Mouse (Mus musculus) A20 (cell line): Measurements from ENCODE around the gene Sntb2.

Experiments used
- DNase-seq: peaks from one replicate; pipeline ENCODE4 v3.0.0-alpha.2; 2011; ENCODE audit warnings: low read depth, low spot score

Gene Sntb2

GRCm38 (mm10) chr8:106929921-106930320, 5.6 kb upstream of the Sntb2 start:
- no peak for DNase-seq

GRCm38 (mm10) chr8:106932376-106933065, 3.0 kb upstream of the Sntb2 start:
- no peak for DNase-seq

DNA sequence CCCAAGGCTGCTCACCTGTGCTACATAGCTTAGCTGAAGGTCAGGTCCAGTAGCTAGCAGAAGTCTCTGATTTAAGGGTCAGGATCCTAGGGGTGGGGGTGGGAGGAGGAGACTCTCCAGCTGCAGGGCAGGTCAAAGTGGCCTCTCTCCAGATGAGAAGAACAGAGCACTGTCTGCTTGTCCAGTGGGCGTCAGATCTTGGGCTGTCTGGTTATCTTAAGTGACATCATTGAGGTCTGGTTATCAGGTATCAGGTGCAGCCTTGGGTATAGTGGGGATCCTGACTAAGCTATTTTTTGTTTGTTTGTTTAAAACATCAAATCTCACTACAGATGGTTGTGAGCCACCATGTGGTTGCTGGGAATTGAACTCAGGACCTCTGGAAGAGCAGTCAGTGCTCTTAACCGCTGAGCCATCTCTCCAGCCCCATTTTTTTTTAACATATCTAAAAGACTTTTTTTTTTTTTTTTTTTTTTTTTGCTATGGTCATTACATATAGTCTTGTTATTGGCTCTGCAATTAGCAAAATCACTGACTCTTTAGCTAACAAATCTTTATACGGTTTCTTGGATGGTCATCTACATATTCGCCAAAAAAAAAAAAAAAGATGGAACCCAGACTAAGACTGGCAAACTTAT, 1.9 kb upstream of the Sntb2 start:
- DNase-seq, result no peak

- DNase-seq, result no peak
These were observed 1.1 kb upstream of the Sntb2 start for GRCm38 (mm10) chr8:106934226-106934977.

DNA sequence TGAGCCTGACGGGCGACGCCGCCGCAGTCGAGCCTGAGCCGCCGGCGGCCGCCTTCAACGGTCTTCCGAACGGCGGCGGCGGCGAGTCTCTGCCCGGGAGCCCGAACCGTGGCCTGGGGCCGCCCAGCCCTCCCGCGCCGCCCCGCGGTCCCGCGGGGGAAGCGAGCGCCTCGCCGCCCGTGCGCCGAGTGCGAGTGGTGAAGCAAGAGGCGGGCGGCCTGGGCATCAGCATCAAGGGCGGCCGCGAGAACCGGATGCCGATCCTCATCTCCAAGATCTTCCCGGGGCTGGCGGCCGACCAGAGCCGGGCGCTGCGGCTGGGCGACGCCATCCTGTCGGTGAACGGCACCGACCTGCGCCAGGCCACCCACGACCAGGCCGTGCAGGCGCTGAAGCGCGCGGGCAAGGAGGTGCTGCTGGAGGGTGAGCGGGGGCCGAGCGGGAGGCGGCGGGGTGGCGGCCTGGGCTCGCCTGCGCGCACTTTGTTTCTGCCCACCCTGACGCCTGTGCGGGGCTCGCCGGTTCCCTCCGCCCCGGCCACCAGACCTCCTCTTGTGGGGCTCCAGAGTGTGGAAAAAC, 438 bp downstream of the Sntb2 start:
- peak; percentile 76 for DNase-seq

DNA sequence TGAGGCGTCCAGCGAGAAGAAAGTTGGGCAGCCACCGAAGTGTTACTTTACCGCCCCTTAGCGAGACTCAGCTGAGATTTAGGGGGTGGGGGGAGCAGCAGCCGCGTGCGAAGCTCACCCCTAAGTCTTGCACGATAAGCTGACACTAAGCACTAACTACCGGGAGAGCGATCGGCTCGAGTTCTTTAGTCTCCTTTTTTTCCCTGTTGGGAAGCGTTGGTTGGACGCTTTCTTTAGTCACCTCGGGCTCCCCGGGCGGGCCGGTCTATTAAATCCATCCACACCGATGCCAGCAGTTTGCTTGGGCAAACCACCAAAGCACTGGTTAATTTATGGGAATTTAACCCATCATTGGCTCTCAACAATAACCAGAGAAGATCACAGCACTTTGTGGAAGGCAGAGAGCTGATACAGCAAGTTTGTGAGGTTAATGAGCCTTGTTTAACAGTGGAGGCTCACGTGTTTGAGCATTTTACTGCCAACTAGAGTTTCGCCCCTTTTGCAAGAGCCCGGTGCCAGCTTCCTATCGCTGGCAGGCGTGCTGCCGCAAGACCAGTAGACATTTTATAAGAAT, 1.0 kb downstream of the Sntb2 start:
- DNase-seq, result no peak

DNA sequence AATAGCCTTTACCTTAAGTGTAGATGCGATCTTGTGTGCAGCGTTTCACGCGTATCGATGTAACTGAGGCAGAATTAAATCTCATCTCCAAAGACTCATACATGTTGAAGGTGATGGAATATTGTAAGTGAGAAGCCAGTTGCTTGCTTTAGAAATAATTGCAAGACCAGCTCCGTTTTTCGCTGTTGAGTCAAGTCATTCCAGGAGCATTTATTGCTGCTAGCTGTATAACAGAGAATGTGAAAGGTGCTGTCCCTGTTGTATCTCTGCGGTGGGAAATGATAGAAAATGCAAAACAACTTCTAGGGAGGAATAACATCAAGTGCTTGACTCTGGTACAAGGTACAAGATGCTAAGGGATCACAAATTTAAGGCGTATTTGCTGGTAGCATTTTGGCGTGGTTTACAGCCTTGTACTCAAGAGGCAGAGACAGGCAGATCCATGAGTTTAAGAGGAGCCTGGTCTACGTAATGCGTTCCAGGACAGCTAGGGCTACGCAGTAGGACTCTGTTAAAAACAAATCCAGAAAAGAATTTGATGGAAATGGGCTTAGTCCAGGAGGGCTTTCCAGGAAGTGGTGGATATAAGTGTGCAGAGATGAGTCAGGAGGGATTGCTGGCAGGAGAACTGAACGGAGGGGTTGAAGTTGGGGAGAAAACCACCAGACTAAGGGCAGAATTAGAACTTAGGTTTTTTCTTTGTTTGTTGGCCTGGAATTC, 1.7 kb downstream of the Sntb2 start:
- DNase-seq, result peak; percentile 57

DNA sequence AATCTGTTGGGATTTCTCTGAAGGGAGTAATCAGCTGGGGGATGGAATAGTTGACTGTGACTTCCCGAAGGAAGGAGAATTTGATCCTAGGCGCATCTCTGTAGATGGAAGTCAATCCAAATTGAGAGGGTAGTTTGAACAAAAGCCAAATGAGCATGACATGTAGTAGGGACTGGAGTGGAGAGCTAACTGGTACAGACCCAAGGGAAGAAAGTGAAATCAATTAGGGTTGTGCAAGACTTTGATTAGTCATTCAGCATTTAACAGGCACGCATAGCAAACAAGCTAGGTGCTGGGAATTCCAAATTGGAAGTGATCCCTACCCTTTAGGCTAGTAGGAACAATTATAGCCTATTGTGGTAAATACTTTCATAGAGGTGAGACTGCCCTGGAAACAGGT, 6.3 kb downstream of the Sntb2 start:
- no peak for DNase-seq

DNA sequence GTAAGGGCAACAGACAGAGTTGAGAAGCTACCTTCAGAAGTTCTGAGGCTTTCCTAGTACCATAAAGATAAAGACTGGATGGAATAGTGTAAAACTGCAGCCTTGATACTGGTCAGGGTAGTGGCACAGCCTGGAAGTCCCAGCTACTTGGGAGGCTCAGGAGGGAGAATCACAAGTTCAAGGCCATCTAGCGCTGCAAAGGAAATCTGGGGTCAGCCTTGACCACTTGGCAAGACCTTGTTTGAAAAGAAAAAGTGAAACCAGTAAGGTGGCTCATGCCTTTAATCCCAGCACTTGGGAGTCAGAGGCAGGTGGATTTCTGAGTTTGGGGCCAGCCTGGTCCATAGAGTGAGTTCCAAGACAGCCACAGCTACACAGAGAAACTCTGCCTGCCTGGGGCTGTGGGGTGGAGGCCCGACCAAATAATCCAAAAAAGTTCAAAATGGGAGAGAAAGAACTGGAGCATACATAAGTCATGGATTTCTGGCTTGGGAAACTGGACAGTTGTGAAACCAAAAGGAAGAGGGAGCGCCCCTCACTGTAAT, 8.4 kb downstream of the Sntb2 start:
- no peak for DNase-seq

DNA sequence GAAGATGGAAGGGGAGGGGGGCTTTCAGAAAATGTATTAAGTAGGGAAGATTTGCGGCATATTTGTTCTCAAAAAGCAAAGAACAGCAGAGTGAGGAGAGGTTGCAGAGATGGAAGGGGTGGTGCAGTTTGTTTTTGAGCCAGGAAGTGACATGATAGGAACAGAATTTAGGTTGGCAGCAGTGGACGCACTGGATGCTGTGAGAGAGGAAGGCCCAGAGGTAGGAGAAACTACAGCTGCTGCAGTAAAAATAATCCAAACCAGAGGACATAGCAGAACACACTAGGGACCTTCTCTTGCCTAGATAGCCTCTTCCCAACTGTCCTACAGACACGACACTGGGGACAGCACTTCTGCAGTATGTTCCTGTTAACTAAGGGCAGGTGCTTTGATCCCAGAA, 9.2 kb downstream of the Sntb2 start:
- no peak for DNase-seq

DNA sequence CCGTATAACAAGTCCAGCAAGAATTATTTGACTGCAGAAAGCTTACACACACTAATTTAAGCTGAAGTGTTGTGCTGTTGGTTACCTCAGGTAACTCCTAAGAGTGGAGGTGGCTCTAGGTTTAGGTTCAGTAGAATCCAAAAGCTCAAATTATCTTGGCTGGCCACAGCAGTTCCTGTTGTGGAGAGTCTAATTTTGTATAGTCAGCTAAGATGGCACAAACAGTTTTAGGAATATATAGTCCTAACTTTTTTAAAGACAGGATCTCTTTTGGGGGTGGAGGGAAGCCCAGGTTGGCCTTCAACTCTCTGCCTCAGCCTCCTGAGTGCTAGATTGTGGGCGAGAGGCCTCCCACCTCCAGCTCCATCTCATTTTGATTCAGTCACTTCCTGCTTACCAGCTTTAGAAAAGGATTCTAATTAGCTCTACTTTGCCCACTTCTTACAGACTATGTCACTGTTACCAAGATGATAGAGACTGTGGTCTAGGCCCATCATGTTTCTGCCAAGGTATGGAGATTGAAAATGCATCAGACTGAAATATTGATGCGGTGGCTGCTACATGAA, 13.2 kb downstream of the Sntb2 start:
- no peak for DNase-seq

- no peak for DNase-seq
These were observed 16.2 kb downstream of the Sntb2 start for GRCm38 (mm10) chr8:106951707-106952106.

DNA sequence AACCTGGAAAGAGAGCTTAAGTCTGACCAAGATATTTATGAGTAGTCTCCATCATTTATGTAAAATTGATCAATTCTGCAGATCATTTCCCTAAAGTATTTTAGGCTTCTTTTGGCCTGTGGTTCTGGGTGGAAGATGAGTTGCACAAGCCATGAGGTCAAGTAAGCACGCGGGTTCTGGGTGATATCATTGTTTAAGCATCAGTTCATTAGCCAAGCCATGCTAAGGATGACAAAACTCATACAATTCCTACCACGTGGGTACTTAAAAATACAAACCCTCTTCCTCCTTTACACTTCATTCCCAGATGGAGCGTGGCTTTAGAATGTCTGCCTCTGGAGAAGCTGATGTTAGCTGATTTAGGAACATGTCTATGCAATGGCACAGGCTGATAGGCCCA, 18.0 kb downstream of the Sntb2 start:
- no peak for DNase-seq

- DNase-seq, result no peak
These were observed 21.5 kb downstream of the Sntb2 start for GRCm38 (mm10) chr8:106957086-106957485.

DNA sequence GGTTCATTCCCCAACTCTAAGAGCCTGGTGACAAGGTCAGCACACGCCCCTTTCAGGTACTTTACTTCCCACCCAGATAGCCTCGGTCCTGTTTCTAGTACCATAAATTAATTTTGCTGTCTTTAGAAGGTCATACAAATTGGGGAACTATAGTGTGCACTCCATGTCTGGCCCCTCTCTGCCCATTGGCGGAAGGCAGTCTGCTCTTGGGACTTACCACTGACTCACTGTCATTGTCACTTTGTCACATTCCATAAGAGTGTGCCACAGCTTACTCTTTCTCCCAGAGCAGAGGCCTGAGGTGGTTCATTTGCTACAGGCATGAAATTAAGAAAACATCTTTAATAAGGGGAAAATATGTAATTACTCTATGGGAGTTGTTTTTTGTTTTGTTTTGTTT, 22.7 kb downstream of the Sntb2 start:
- DNase-seq, result no peak

GRCm38 (mm10) chr8:106959626-106960025, 24.1 kb downstream of the Sntb2 start:
- DNase-seq, result no peak

- DNase-seq, result no peak
These were observed 26.8 kb downstream of the Sntb2 start for GRCm38 (mm10) chr8:106962322-106962721.

- no peak for DNase-seq
These were observed 27.8 kb downstream of the Sntb2 start for GRCm38 (mm10) chr8:106963365-106963764.

DNA sequence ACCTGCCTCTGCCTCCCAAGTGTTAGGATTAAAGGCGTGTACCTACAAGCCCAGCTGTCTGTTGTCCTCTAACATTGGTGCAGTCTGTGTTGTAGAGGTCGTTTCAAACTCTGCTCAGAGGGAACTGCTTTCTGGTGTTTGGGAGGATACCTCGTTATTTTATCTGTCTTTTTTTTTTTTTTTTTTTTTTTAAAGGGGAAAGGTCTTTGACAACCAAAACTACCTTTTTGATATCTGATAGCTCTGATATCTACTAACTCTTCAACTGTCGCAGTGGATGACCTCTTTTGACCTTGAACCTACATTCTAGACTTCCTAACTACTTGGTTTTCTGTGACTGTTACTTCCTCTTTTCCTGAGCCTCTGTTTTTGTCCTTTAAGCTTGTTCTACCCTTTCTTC, 29.0 kb downstream of the Sntb2 start:
- DNase-seq, result no peak

DNA sequence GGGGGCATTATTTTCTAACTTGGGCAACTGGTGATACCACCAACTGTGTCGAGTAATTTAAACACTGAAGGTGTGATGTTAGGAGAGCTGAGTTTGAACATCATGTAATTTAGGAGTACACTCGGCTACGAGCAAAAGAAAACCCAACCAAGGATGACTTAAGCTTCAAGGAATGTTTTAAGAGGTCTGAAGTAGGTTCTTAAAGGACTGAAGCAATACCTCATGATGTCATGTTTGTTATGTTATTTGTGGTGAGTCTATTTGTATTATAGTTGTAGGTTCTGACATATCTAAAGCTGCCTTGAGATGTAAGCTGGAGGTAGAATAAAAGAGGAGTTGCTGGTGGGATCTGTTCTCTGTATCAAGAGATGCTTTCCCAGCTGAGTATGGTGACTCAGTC, 34.4 kb downstream of the Sntb2 start:
- DNase-seq, result no peak

DNA sequence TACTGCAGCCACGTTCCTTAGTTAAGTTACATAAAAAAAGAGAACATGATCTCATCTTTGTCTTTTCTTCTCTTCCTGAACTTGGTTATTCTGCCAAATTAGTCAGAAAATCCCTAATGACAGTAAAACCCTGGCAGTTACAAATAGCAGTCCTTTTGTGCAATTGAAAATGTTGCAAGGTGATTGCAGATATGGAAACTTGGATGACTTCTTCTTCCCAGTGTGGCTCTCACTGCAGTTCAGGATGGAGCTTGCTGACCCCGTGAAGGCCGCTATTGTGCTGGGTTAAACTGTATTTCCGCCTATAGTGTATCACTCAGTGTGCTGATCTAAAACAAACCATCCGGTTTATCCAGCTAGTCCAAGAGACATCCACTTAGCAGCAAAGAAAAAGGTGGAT, 36.4 kb downstream of the Sntb2 start:
- DNase-seq, result no peak
